Mouse (Mus musculus) heart, embryonic 16.5 days (tissue): Measurements from ENCODE around the gene Ppp5c. TPM values are rescaled to one million over a fixed set of nuclear protein-coding genes. Genes with fewer than 3 reads are reported as not detected.

Source experiments
- ATAC-seq: fragments of 200-750 bp; cut with Nextera tagmentation; replicated peaks from 2 replicates; pipeline ENCODE4 v1.8.0; 2017; ENCODE audit warnings: moderate number of reproducible peaks; ENCODE audit not compliant: insufficient read depth, low FRiP score; ENCODE audit errors: extremely low read depth
- H3K27ac ChIP-seq: fragments of 300-500 bp; sonication (generic); 2 replicates; pipeline ENCODE4 v1.5.1; 2014; ENCODE audit warnings: mild to moderate bottlenecking, low read length, control low read depth, moderate library complexity
- H3K27me3 ChIP-seq: fragments of 300-500 bp; sonication (generic); 2 replicates; pipeline ENCODE4 v1.6.1; 2014; ENCODE audit warnings: low read length, mixed read lengths; ENCODE audit not compliant: control insufficient read depth, insufficient read depth
- H3K36me3 ChIP-seq: fragments of 300-500 bp; sonication (generic); 2 replicates; pipeline ENCODE4 v1.6.1; 2014; ENCODE audit not compliant: control insufficient read depth, insufficient read depth
- H3K4me1 ChIP-seq: fragments of 300-500 bp; sonication (generic); 2 replicates; pipeline ENCODE4 v1.6.1; 2014; ENCODE audit warnings: low read length, mixed read lengths; ENCODE audit not compliant: control insufficient read depth, insufficient read depth
- H3K4me2 ChIP-seq: fragments of 300-500 bp; sonication (generic); 2 replicates; pipeline ENCODE4 v1.6.1; 2014; ENCODE audit warnings: low read depth, mild to moderate bottlenecking, control low read depth, low read length
- H3K4me3 ChIP-seq: fragments of 300-500 bp; sonication (generic); 2 replicates; pipeline ENCODE4 v1.5.1; 2014; ENCODE audit warnings: mild to moderate bottlenecking, control low read depth, low read length
- H3K9ac ChIP-seq: fragments of 300-500 bp; sonication (generic); 2 replicates; pipeline ENCODE4 v1.6.1; 2014; ENCODE audit warnings: low read length, control low read depth
- H3K9me3 ChIP-seq: fragments of 300-500 bp; sonication (generic); replicated peaks from 2 replicates; pipeline ENCODE4 v1.6.1; 2016; ENCODE audit warnings: low read length; ENCODE audit not compliant: control insufficient read depth
- WGBS: fragments of 180-500 bp; shearing (Covaris S2); extraction: QIAGEN DNeasy Blood & Tissue Kit; methylation state at CpG from one replicate; pipeline ENCODE4 v1.1.7; 2014; 5-methylcytosine and 5-hydroxymethylcytosine counted together
- polyA plus RNA-seq: library from polyadenylated mRNA; unstranded; fragments of >200 nt; fragmentation: Nextera tagmentation; extraction: Ambion mirVana; gene quantifications from 2 replicates; pipeline ENCODE4 v1.2.1, GENCODE M21; 2015

The Ppp5c gene
- polyA plus RNA-seq, 1 experiment from 2014 or later = 108 TPM

DNA sequence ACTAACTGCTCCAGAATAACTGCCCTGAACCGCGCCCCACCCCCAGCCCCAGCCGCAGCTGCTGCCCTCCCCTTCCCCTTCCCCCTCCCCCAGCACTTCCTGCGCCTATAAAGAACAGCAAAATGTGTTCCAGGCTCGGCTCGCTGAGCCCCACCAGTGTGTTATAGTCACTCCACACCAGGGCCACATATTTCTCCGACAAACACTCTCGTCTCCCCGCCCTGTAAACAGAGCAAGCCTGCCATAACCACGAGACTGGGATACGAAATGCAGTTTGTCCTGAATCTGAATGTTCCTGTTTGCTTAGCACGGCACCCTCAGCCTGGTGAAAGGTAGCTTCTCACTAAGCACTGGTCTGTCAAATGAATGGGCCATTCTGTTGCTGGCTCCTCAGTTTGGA lies 47.4 kb downstream of the Ppp5c start:
- 2% methylated on average over 12 of the region's 12 CpGs for WGBS
- H3K4me2 ChIP-seq = peak overlapping the region; percentile 64
- H3K27ac ChIP-seq = peak overlapping the region; percentile 92
- H3K9me3 ChIP-seq = no peaks in the 10 kb centered on the region
- no peaks in the 10 kb centered on the region for H3K36me3 ChIP-seq
- H3K27me3 ChIP-seq = no peaks in the 10 kb centered on the region
- peaks cover 22% of the 10 kb centered on the region for H3K4me1 ChIP-seq
- peak overlapping the region; percentile 43 for H3K4me3 ChIP-seq
- peak overlapping the region; percentile 68 for H3K9ac ChIP-seq
- ATAC-seq = peak; percentile 62

GRCm38 (mm10) chr7:16978593-16978992 lies 49.1 kb downstream of the Ppp5c start:
- H3K27ac ChIP-seq = no peak overlapping the region
- H3K36me3 ChIP-seq = no peaks in the 10 kb centered on the region
- 91% methylated on average over 3 of the region's 3 CpGs for WGBS
- peaks cover 29% of the 10 kb centered on the region for H3K4me1 ChIP-seq
- no peak overlapping the region for H3K4me2 ChIP-seq
- H3K9me3 ChIP-seq = no peaks in the 10 kb centered on the region
- no peak for ATAC-seq
- no peak overlapping the region for H3K4me3 ChIP-seq
- no peaks in the 10 kb centered on the region for H3K27me3 ChIP-seq
- no peak overlapping the region for H3K9ac ChIP-seq

DNA sequence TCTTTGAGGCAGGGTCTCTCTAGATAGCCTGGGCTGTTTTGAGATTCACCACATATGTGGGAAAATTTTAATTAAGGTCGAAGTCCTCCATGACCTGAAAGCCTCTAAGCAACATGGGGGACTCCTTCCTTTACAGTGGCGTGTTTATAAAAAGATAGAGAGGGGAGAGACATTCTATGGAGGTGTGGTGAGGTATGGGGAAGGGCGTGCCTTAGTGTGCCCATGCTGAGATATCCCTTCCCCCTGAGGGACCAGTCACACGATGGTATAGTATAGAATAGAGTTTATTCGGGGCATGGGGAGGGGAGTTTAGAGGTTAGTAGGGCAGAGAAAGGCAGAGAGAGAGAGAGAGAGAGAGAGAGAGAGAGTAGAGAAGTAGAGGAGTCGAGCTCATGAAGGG lies 49.6 kb downstream of the Ppp5c start:
- Histone ChIP-seq H3K27me3 (no peaks in the 10 kb centered on the region), H3K27ac (no peak overlapping the region), H3K4me1 (peaks cover 29% of the 10 kb centered on the region), H3K9ac (no peak overlapping the region), H3K36me3 (no peaks in the 10 kb centered on the region), H3K9me3 (no peaks in the 10 kb centered on the region), H3K4me2 (no peak overlapping the region), H3K4me3 (no peak overlapping the region)
- ATAC-seq = no peak
- WGBS = 72% methylated on average over 6 of the region's 6 CpGs

- ATAC-seq = no peak
- Histone ChIP-seq H3K27ac (no peak overlapping the region), H3K4me2 (no peak overlapping the region), H3K9ac (no peak overlapping the region), H3K4me1 (peaks cover 24% of the 10 kb centered on the region), H3K9me3 (no peaks in the 10 kb centered on the region), H3K4me3 (no peak overlapping the region), H3K27me3 (no peaks in the 10 kb centered on the region), H3K36me3 (no peaks in the 10 kb centered on the region)
- WGBS = 39% methylated on average over 8 of the region's 8 CpGs
These were observed 51.4 kb downstream of the Ppp5c start for GRCm38 (mm10) chr7:16976298-16976697.

DNA sequence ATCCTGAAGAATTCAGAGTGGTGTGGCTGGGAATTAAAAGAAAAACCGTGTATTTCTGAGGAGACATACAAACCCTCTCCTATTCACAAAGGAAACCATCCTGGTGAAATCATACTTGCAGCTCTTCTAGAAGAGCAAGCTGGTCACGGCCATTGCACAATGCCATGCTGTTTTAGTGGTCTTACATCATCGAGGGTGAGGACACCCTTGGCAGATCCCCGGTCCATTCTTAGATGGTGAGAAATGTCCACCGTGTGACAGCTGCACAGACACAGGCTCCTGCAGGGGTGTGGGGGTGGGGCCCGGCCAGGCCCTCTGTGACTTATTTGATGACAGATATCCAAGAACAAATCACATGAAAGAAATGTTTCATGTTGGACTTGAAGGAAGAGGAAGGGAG lies 53.7 kb downstream of the Ppp5c start:
- H3K36me3 ChIP-seq = no peaks in the 10 kb centered on the region
- 23% methylated on average over 6 of the region's 6 CpGs for WGBS
- peaks cover 2% of the 10 kb centered on the region; the same call in 1 of the 2 replicates for H3K9me3 ChIP-seq
- ATAC-seq = peak; percentile 78
- H3K9ac ChIP-seq = no peak overlapping the region
- H3K4me3 ChIP-seq = no peak overlapping the region
- peaks cover 15% of the 10 kb centered on the region for H3K4me1 ChIP-seq
- H3K4me2 ChIP-seq = no peak overlapping the region
- H3K27ac ChIP-seq = peak overlapping the region; percentile 43; the same call in 1 of the 2 replicates
- H3K27me3 ChIP-seq = no peaks in the 10 kb centered on the region

DNA sequence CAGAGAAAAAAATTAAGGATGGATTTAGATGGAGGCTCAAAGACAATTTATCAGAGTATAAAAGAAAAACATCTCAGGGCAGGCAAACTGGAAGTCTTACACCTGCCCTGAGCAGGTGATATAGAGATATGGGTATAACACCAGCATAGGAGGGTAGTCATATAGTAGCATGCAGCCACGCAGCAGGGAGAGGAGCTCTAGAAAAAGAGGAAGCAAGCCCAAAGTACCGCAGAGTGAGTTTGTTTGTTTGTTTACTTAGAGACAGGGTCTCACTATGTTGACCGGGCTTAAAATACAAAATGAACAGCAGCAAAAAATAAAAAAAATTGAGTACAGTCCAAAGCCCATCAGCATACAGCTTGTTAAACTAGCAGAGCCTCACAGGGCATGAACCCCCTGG lies 56.6 kb downstream of the Ppp5c start:
- Histone ChIP-seq H3K36me3 (no peaks in the 10 kb centered on the region), H3K27me3 (no peaks in the 10 kb centered on the region), H3K4me1 (peaks cover 11% of the 10 kb centered on the region), H3K27ac (peak overlapping the region; percentile 49), H3K9ac (no peak overlapping the region), H3K4me2 (no peak overlapping the region), H3K9me3 (peaks cover 5% of the 10 kb centered on the region; the same call in 1 of the 2 replicates), H3K4me3 (no peak overlapping the region)
- no peak for ATAC-seq
- WGBS = 77% methylated on average over 3 of the region's 3 CpGs

- Histone ChIP-seq H3K4me3 (no peak overlapping the region), H3K4me1 (no peaks in the 10 kb centered on the region; the same call in 1 of the 2 replicates), H3K9ac (no peak overlapping the region), H3K27me3 (no peaks in the 10 kb centered on the region), H3K36me3 (no peaks in the 10 kb centered on the region), H3K27ac (no peak overlapping the region), H3K4me2 (no peak overlapping the region), H3K9me3 (peaks cover 5% of the 10 kb centered on the region; the same call in 1 of the 2 replicates)
- no peak for ATAC-seq
- 85% methylated on average over 6 of the region's 6 CpGs for WGBS
These were observed 59.3 kb downstream of the Ppp5c start for GRCm38 (mm10) chr7:16968414-16968813.

- no peak overlapping the region for H3K27ac ChIP-seq
- H3K36me3 ChIP-seq = no peaks in the 10 kb centered on the region
- H3K27me3 ChIP-seq = peaks cover 2% of the 10 kb centered on the region; the same call in 1 of the 2 replicates
- no peak overlapping the region for H3K4me2 ChIP-seq
- H3K9me3 ChIP-seq = no peaks in the 10 kb centered on the region
- 70% methylated on average over 5 of the region's 5 CpGs for WGBS
- no peak for ATAC-seq
- no peak overlapping the region for H3K4me3 ChIP-seq
- H3K4me1 ChIP-seq = no peaks in the 10 kb centered on the region
- H3K9ac ChIP-seq = no peak overlapping the region
These were observed 66.0 kb downstream of the Ppp5c start for GRCm38 (mm10) chr7:16961678-16962077.

GRCm38 (mm10) chr7:16959539-16960187 lies 68.1 kb downstream of the Ppp5c start, which contains the start of gene Pnmal1:
Pnmal1 (plus strand) TSS chr7:16959679.
- ATAC-seq = no peak
- Histone ChIP-seq H3K4me1 (no peaks in the 10 kb centered on the region), H3K4me3 (no peak within 1 kb of the TSS), H3K27me3 (peaks cover 2% of the 10 kb centered on the region; the same call in 1 of the 2 replicates), H3K9ac (no peak within 1 kb of the TSS), H3K27ac (no peak within 1 kb of the TSS), H3K9me3 (no peaks in the 10 kb centered on the region), H3K36me3 (no peaks in the 10 kb centered on the region), H3K4me2 (no peak within 1 kb of the TSS)
- WGBS = 27% methylated on average over 17 of the region's 17 CpGs
